Mouse (Mus musculus): ENCODE results near the gene Nek6. TPM values are rescaled to one million over a fixed set of nuclear protein-coding genes. Genes with fewer than 3 reads are reported as not detected.

Nek6 gene
- polyA plus RNA-seq, 1 experiment from 2014 or later, result 43.7 TPM

- Histone ChIP-seq H3K27ac (replicated peaks) (no peak overlapping the region), H3K4me2 (replicated peaks; ENCODE audit: low read depth) (no peak overlapping the region), H3K9ac (ENCODE audit: low read length) (no peak overlapping the region), H3K27me3 (ENCODE audit: control insufficient read depth, insufficient read depth, low read length) (no peaks in the 10 kb centered on the region), H3K36me3 (ENCODE audit: control insufficient read depth, insufficient read depth, low read length) (peaks cover 9% of the 10 kb centered on the region; the same call in 1 of the 2 replicates), H3K9me3 (ENCODE audit: control insufficient read depth, low read length) (no peaks in the 10 kb centered on the region), H3K4me3 (ENCODE audit: low read depth, low read length) (no peak overlapping the region), H3K4me1 (replicated peaks; ENCODE audit: control insufficient read depth, insufficient read depth) (no peaks in the 10 kb centered on the region)
- WGBS, result 58% methylated on average over 6 of the region's 6 CpGs
- ATAC-seq (ENCODE audit: low FRiP score, low TSS enrichment) (no peak), DNase-seq (ENCODE audit: low spot score) (no peak)
- TF ChIP-seq CTCF (IDR thresholded peaks at IDR 0.05; ENCODE audit: low read depth) (no peak), EP300 (optimal IDR thresholded peaks at IDR 0.05) (no peak)
These were observed 75.3 kb downstream of the Nek6 start for GRCm38 (mm10) chr2:38586733-38587132.

GRCm38 (mm10) chr2:38591751-38592459 is 80.5 kb downstream of the Nek6 start:
- ATAC-seq (ENCODE audit: low FRiP score, low TSS enrichment), result no peak
- Histone ChIP-seq H3K4me1 (replicated peaks; ENCODE audit: control insufficient read depth, insufficient read depth) (no peaks in the 10 kb centered on the region), H3K36me3 (ENCODE audit: control insufficient read depth, insufficient read depth, low read length) (peaks cover 5% of the 10 kb centered on the region; the same call in 1 of the 2 replicates), H3K27me3 (ENCODE audit: control insufficient read depth, insufficient read depth, low read length) (no peaks in the 10 kb centered on the region), H3K9ac (ENCODE audit: low read length) (no peak overlapping the region), H3K27ac (replicated peaks) (no peak overlapping the region), H3K9me3 (ENCODE audit: control insufficient read depth, low read length) (no peaks in the 10 kb centered on the region), H3K4me3 (ENCODE audit: low read depth, low read length) (no peak overlapping the region), H3K4me2 (replicated peaks; ENCODE audit: low read depth) (no peak overlapping the region)
- TF ChIP-seq EP300 (optimal IDR thresholded peaks at IDR 0.05) (no peak), CTCF (IDR thresholded peaks at IDR 0.05; ENCODE audit: low read depth) (peak; percentile 73)
- DNase-seq (ENCODE audit: low spot score), result no peak
- WGBS, result 50% methylated on average over 6 of the region's 6 CpGs

GRCm38 (mm10) chr2:38594874-38595273 is 83.4 kb downstream of the Nek6 start:
- Histone ChIP-seq H3K36me3 (ENCODE audit: control insufficient read depth, insufficient read depth, low read length) (no peaks in the 10 kb centered on the region; the same call in 1 of the 2 replicates), H3K27ac (replicated peaks) (no peak overlapping the region), H3K9me3 (ENCODE audit: control insufficient read depth, low read length) (no peaks in the 10 kb centered on the region), H3K4me1 (replicated peaks; ENCODE audit: control insufficient read depth, insufficient read depth) (no peaks in the 10 kb centered on the region), H3K9ac (ENCODE audit: low read length) (no peak overlapping the region), H3K4me3 (ENCODE audit: low read depth, low read length) (no peak overlapping the region), H3K4me2 (replicated peaks; ENCODE audit: low read depth) (no peak overlapping the region), H3K27me3 (ENCODE audit: control insufficient read depth, insufficient read depth, low read length) (no peaks in the 10 kb centered on the region)
- no peak for DNase-seq (ENCODE audit: low spot score)
- no peak for ATAC-seq (ENCODE audit: low FRiP score, low TSS enrichment)
- WGBS, result 67% methylated on average over 7 of the region's 7 CpGs
- TF ChIP-seq EP300 (optimal IDR thresholded peaks at IDR 0.05), result no peak
- TF ChIP-seq CTCF (IDR thresholded peaks at IDR 0.05; ENCODE audit: low read depth), result no peak

GRCm38 (mm10) chr2:38597896-38598295 is 86.5 kb downstream of the Nek6 start:
- no peak for DNase-seq (ENCODE audit: low spot score)
- H3K4me2 ChIP-seq (replicated peaks; ENCODE audit: low read depth), result no peak overlapping the region
- no peaks in the 10 kb centered on the region for H3K9me3 ChIP-seq (ENCODE audit: control insufficient read depth, low read length)
- 88% methylated on average over 1 of the region's 1 CpGs for WGBS
- TF ChIP-seq CTCF (IDR thresholded peaks at IDR 0.05; ENCODE audit: low read depth) (peak; percentile 61), EP300 (optimal IDR thresholded peaks at IDR 0.05) (no peak)
- H3K36me3 ChIP-seq (ENCODE audit: control insufficient read depth, insufficient read depth, low read length), result no peaks in the 10 kb centered on the region
- H3K27ac ChIP-seq (replicated peaks), result no peak overlapping the region
- no peak overlapping the region for H3K9ac ChIP-seq (ENCODE audit: low read length)
- H3K4me1 ChIP-seq (replicated peaks; ENCODE audit: control insufficient read depth, insufficient read depth), result no peaks in the 10 kb centered on the region
- H3K4me3 ChIP-seq (ENCODE audit: low read depth, low read length), result no peak overlapping the region
- H3K27me3 ChIP-seq (ENCODE audit: control insufficient read depth, insufficient read depth, low read length), result no peaks in the 10 kb centered on the region
- ATAC-seq (ENCODE audit: low FRiP score, low TSS enrichment), result no peak

GRCm38 (mm10) chr2:38598395-38598794 is 87.0 kb downstream of the Nek6 start:
- Histone ChIP-seq H3K36me3 (ENCODE audit: control insufficient read depth, insufficient read depth, low read length) (no peaks in the 10 kb centered on the region), H3K4me1 (replicated peaks; ENCODE audit: control insufficient read depth, insufficient read depth) (no peaks in the 10 kb centered on the region), H3K9me3 (ENCODE audit: control insufficient read depth, low read length) (no peaks in the 10 kb centered on the region), H3K4me3 (ENCODE audit: low read depth, low read length) (no peak overlapping the region), H3K27me3 (ENCODE audit: control insufficient read depth, insufficient read depth, low read length) (no peaks in the 10 kb centered on the region), H3K9ac (ENCODE audit: low read length) (no peak overlapping the region), H3K27ac (replicated peaks) (no peak overlapping the region), H3K4me2 (replicated peaks; ENCODE audit: low read depth) (no peak overlapping the region)
- DNase-seq (ENCODE audit: low spot score), result no peak
- ATAC-seq (ENCODE audit: low FRiP score, low TSS enrichment), result no peak
- TF ChIP-seq EP300 (optimal IDR thresholded peaks at IDR 0.05) (no peak), CTCF (IDR thresholded peaks at IDR 0.05; ENCODE audit: low read depth) (no peak)
- WGBS, result 86% methylated on average over 2 of the region's 2 CpGs

GRCm38 (mm10) chr2:38600842-38601241 is 89.4 kb downstream of the Nek6 start:
- no peak overlapping the region for H3K27ac ChIP-seq (replicated peaks)
- H3K4me1 ChIP-seq (replicated peaks; ENCODE audit: control insufficient read depth, insufficient read depth), result no peaks in the 10 kb centered on the region
- TF ChIP-seq EP300 (optimal IDR thresholded peaks at IDR 0.05) (no peak), CTCF (IDR thresholded peaks at IDR 0.05; ENCODE audit: low read depth) (no peak)
- DNase-seq (ENCODE audit: low spot score) (no peak), ATAC-seq (ENCODE audit: low FRiP score, low TSS enrichment) (no peak)
- no peaks in the 10 kb centered on the region for H3K27me3 ChIP-seq (ENCODE audit: control insufficient read depth, insufficient read depth, low read length)
- H3K36me3 ChIP-seq (ENCODE audit: control insufficient read depth, insufficient read depth, low read length), result no peaks in the 10 kb centered on the region
- H3K9ac ChIP-seq (ENCODE audit: low read length), result no peak overlapping the region
- no peak overlapping the region for H3K4me2 ChIP-seq (replicated peaks; ENCODE audit: low read depth)
- no peak overlapping the region for H3K4me3 ChIP-seq (ENCODE audit: low read depth, low read length)
- no peaks in the 10 kb centered on the region for H3K9me3 ChIP-seq (ENCODE audit: control insufficient read depth, low read length)

Measured in stomach, postnatal 0 days (tissue).